Mouse (Mus musculus): Measurements from ENCODE around the gene Brd2. TPM values are rescaled to one million over a fixed set of nuclear protein-coding genes. Genes with fewer than 3 reads are reported as not detected.

Brd2 gene
- polyA plus RNA-seq, 1 experiment from 2014 or later: 74.9 TPM

DNA sequence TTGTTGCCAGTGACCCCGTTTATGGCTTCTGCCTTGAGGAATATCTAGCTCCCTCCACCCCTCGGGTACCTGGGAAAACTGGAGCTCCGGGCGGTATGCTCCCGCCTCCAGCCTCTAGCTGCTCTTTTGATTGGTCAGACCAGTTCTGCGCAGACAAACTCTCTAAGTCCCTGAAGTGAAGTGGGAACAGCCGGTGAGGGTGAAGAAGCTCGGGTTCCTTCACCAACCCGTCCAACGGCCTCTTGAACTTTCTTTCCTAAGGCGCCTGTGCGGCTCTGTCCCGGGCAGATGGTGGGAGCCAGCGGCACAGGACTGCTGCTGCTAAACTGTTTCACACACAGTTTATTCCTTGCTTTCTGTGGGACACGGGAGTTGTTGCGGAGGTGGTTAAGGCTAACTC lies 17.0 kb upstream of the Brd2 start:
- H3K4me2 ChIP-seq (ENCODE audit: low read length): peak overlapping the region; percentile 75
- H3K4me3 ChIP-seq (ENCODE audit: control insufficient read depth in 1 of 2, insufficient read depth in 1 of 2, low read depth in 1 of 2, low read length in 2 of 2): peak overlapping the region; percentile 39 to 45
- WGBS: under 1% methylated on average over 16 of the region's 16 CpGs
- H3K27ac ChIP-seq (replicated peaks in 1 of 2; ENCODE audit: control insufficient read depth in 1 of 2, insufficient read depth in 1 of 2, low read depth in 2 of 2, low read length in 2 of 2): no peak overlapping the region
- ATAC-seq (ENCODE audit: insufficient number of reproducible peaks, insufficient read depth, low FRiP score, low read depth): no peak
- H3K9ac ChIP-seq (ENCODE audit: low read length): peak overlapping the region; percentile 51
- H3K4me1 ChIP-seq (ENCODE audit: control insufficient read depth in 2 of 2, insufficient read depth in 2 of 2, low read length in 2 of 2): peaks cover 5 to 12% of the 10 kb centered on the region in 2 experiments; a peak in 2 of 4 replicates
- no peaks in the 10 kb centered on the region for H3K36me3 ChIP-seq (ENCODE audit: control insufficient read depth, insufficient read depth, low read length)
- peaks cover 39% of the 10 kb centered on the region for H3K27me3 ChIP-seq (ENCODE audit: control insufficient read depth, insufficient read depth, low read length)
- no peaks in the 10 kb centered on the region for H3K9me3 ChIP-seq (ENCODE audit: control insufficient read depth, low read length)

DNA sequence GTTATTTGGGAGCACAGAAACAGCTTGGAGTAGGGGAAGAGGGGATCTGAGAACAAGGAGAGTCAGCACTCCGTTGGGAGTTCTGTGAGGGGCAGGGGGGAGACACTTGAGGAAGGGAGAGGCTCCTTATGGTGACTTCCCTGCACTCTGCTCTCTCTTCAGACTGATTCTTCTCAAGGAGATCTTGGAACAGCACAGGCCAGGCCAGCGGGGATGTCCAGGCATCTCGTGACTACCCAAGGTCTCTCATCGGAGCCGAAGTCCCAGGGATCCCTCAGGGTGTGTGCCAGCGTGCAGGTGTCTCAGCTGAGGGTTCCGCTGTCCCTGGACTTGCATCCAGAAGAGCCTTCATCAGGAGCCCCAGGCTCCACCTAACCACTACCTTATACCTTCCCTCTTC lies 16.2 kb upstream of the Brd2 start:
- peaks cover 39% of the 10 kb centered on the region for H3K27me3 ChIP-seq (ENCODE audit: control insufficient read depth, insufficient read depth, low read length)
- 64% methylated on average over 7 of the region's 7 CpGs for WGBS
- H3K4me2 ChIP-seq (ENCODE audit: low read length): no peak overlapping the region
- no peak overlapping the region for H3K27ac ChIP-seq (replicated peaks in 1 of 2; ENCODE audit: control insufficient read depth in 1 of 2, insufficient read depth in 1 of 2, low read depth in 2 of 2, low read length in 2 of 2)
- H3K9ac ChIP-seq (ENCODE audit: low read length): no peak overlapping the region
- no peaks in the 10 kb centered on the region for H3K9me3 ChIP-seq (ENCODE audit: control insufficient read depth, low read length)
- H3K4me1 ChIP-seq (ENCODE audit: control insufficient read depth in 2 of 2, insufficient read depth in 2 of 2, low read length in 2 of 2): peaks cover 5 to 12% of the 10 kb centered on the region in 2 experiments; a peak in 2 of 4 replicates
- no peaks in the 10 kb centered on the region for H3K36me3 ChIP-seq (ENCODE audit: control insufficient read depth, insufficient read depth, low read length)
- no peak for ATAC-seq (ENCODE audit: insufficient number of reproducible peaks, insufficient read depth, low FRiP score, low read depth)
- H3K4me3 ChIP-seq (ENCODE audit: control insufficient read depth in 1 of 2, insufficient read depth in 1 of 2, low read depth in 1 of 2, low read length in 2 of 2): no peak overlapping the region

DNA sequence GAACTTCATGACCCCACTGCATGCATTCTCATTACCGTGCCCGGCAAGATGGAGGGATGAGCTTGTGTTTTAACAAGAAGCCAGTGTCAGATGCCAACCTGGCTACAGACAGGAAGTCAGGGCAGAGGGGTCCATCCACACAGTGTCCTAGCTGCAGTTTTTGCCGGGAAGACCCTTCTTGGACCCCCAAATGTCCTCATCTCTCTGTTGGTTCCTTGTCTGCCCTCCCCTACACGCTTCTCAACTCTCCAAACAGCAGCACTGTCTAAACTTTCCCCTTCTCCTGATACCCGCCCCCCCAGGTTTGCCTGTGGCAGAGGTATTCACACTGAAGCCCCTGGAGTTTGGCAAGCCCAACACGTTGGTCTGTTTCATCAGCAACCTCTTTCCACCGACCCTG lies 15.2 kb upstream of the Brd2 start:
- H3K27me3 ChIP-seq (ENCODE audit: control insufficient read depth, insufficient read depth, low read length): peaks cover 37% of the 10 kb centered on the region

DNA sequence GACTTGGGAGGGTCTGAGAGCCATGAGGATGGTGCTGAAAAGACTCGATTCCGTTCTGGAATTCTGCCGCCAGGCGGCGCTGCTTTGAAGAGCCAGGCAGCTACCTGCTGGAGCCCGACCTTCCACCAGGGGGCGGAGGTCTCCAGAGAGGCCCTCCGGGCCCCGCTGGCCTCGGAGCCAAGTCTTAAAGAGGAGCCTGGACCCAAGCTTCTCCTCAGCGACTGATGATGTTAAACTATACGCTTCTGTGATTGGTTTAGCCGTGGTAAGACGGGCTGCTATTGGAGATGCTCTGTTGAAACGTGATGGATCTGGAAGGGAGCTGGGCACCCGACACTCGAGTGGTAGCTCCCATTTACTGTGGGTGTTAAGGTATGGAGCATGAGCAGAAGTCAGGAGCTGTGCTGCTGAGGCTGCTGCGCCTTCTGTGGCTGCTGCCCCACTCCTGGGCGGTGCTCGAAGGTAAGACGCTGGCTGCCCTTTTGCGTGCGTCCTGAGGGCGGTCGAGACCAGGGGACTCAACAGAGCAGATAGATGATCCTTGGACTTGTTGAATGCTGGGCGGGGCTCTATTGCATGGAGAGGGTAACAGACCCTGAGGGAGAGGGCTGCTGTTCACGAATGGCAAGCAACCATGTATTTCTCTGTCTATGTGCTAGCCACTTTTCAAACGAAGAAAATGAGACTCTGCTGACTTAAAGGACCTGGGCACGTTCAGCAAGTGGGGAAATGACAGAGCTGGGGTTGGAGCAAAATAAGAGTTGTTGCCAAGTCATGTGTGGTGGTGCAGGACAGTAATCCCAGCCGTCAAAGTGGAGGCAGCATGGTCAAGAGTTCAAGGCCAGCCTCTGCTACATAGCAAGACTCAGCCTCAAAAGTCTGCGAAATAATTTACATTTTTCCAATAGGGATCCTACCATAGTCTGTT lies 13.1 kb upstream of the Brd2 start:
- Histone ChIP-seq H3K9me3 (ENCODE audit: control insufficient read depth, low read length) (no peaks in the 10 kb centered on the region), H3K4me3 (ENCODE audit: control insufficient read depth in 1 of 2, insufficient read depth in 1 of 2, low read depth in 1 of 2, low read length in 2 of 2) (peak overlapping the region; percentile 33 to 41), H3K27me3 (ENCODE audit: control insufficient read depth, insufficient read depth, low read length) (peaks cover 26% of the 10 kb centered on the region), H3K9ac (ENCODE audit: low read length) (no peak overlapping the region), H3K36me3 (ENCODE audit: control insufficient read depth, insufficient read depth, low read length) (no peaks in the 10 kb centered on the region), H3K4me1 (ENCODE audit: control insufficient read depth in 2 of 2, insufficient read depth in 2 of 2, low read length in 2 of 2) (peaks cover 5 to 12% of the 10 kb centered on the region in 2 experiments; a peak in 2 of 4 replicates), H3K27ac (replicated peaks in 1 of 2; ENCODE audit: control insufficient read depth in 1 of 2, insufficient read depth in 1 of 2, low read depth in 2 of 2, low read length in 2 of 2) (no peak overlapping the region), H3K4me2 (ENCODE audit: low read length) (peak overlapping the region; percentile 75)
- 6% methylated on average over 31 of the region's 31 CpGs for WGBS
- peak; percentile 94 for ATAC-seq (ENCODE audit: insufficient number of reproducible peaks, insufficient read depth, low FRiP score, low read depth)

More for the DNA sequence above, 15.2 kb upstream of the Brd2 start:
- Histone ChIP-seq H3K4me1 (ENCODE audit: control insufficient read depth in 2 of 2, insufficient read depth in 2 of 2, low read length in 2 of 2) (peaks cover 5 to 12% of the 10 kb centered on the region in 2 experiments; a peak in 2 of 4 replicates), H3K4me2 (ENCODE audit: low read length) (no peak overlapping the region), H3K36me3 (ENCODE audit: control insufficient read depth, insufficient read depth, low read length) (no peaks in the 10 kb centered on the region), H3K27ac (replicated peaks in 1 of 2; ENCODE audit: control insufficient read depth in 1 of 2, insufficient read depth in 1 of 2, low read depth in 2 of 2, low read length in 2 of 2) (no peak overlapping the region), H3K4me3 (ENCODE audit: control insufficient read depth in 1 of 2, insufficient read depth in 1 of 2, low read depth in 1 of 2, low read length in 2 of 2) (no peak overlapping the region), H3K9ac (ENCODE audit: low read length) (no peak overlapping the region), H3K9me3 (ENCODE audit: control insufficient read depth, low read length) (no peaks in the 10 kb centered on the region)
- no peak for ATAC-seq (ENCODE audit: insufficient number of reproducible peaks, insufficient read depth, low FRiP score, low read depth)
- WGBS: 61% methylated on average over 7 of the region's 7 CpGs

DNA sequence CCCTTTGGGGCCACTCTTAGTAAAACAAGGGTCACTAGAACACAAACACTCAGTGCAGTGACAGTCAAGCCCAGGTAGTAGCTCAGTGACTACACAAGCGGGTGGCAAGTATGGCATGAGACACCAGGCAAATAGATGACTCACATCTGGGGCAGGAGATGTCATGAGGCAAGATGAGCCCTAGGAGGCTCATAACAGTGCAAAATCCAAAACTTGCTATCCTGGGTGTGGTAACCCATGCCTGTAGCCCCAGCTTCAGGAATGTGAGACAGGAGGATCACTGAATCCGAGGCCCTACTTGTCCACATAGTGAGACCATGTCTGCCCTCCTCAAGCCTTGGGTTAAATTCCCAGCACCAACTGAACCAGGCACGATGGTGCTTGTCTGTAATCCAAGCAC lies 12.0 kb upstream of the Brd2 start:
- Histone ChIP-seq H3K27ac (replicated peaks in 1 of 2; ENCODE audit: control insufficient read depth in 1 of 2, insufficient read depth in 1 of 2, low read depth in 2 of 2, low read length in 2 of 2) (no peak overlapping the region), H3K27me3 (ENCODE audit: control insufficient read depth, insufficient read depth, low read length) (peaks cover 20% of the 10 kb centered on the region), H3K9ac (ENCODE audit: low read length) (no peak overlapping the region), H3K4me3 (ENCODE audit: control insufficient read depth in 1 of 2, insufficient read depth in 1 of 2, low read depth in 1 of 2, low read length in 2 of 2) (no peak overlapping the region), H3K36me3 (ENCODE audit: control insufficient read depth, insufficient read depth, low read length) (no peaks in the 10 kb centered on the region), H3K4me1 (ENCODE audit: control insufficient read depth in 2 of 2, insufficient read depth in 2 of 2, low read length in 2 of 2) (peaks cover 2 to 4% of the 10 kb centered on the region in 2 experiments; a peak in 1 of 4 replicates), H3K4me2 (ENCODE audit: low read length) (no peak overlapping the region), H3K9me3 (ENCODE audit: control insufficient read depth, low read length) (no peaks in the 10 kb centered on the region)
- 87% methylated on average over 3 of the region's 3 CpGs for WGBS
- ATAC-seq (ENCODE audit: insufficient number of reproducible peaks, insufficient read depth, low FRiP score, low read depth): no peak

DNA sequence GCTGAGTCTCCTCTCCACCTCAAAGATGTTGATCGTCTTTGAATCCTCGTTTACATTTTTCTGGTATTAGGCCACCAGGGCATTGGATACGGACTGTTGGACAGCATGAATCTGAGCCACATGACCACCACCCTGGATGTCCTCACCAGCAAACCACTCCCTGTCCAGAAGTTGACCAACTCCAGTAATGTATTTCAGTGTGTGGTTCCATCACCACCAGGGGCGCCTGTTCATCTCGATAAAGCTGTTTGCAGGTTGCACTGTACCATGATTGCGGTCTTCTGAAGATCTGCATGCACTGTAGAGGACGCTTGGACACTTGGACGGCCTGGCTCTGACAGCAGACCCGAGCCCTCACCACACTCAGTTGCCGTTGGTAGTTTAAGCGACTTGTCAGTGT lies 10.9 kb upstream of the Brd2 start:
- H3K36me3 ChIP-seq (ENCODE audit: control insufficient read depth, insufficient read depth, low read length): no peaks in the 10 kb centered on the region
- H3K27me3 ChIP-seq (ENCODE audit: control insufficient read depth, insufficient read depth, low read length): peaks cover 12% of the 10 kb centered on the region
- H3K4me1 ChIP-seq (ENCODE audit: control insufficient read depth in 2 of 2, insufficient read depth in 2 of 2, low read length in 2 of 2): peaks cover 2 to 12% of the 10 kb centered on the region in 2 experiments; a peak in 3 of 4 replicates
- H3K9ac ChIP-seq (ENCODE audit: low read length): no peak overlapping the region
- no peaks in the 10 kb centered on the region for H3K9me3 ChIP-seq (ENCODE audit: control insufficient read depth, low read length)
- 78% methylated on average over 11 of the region's 11 CpGs for WGBS
- ATAC-seq (ENCODE audit: insufficient number of reproducible peaks, insufficient read depth, low FRiP score, low read depth): no peak
- H3K4me3 ChIP-seq (ENCODE audit: control insufficient read depth in 1 of 2, insufficient read depth in 1 of 2, low read depth in 1 of 2, low read length in 2 of 2): no peak overlapping the region
- H3K4me2 ChIP-seq (ENCODE audit: low read length): no peak overlapping the region
- H3K27ac ChIP-seq (replicated peaks in 1 of 2; ENCODE audit: control insufficient read depth in 1 of 2, insufficient read depth in 1 of 2, low read depth in 2 of 2, low read length in 2 of 2): no peak overlapping the region

DNA sequence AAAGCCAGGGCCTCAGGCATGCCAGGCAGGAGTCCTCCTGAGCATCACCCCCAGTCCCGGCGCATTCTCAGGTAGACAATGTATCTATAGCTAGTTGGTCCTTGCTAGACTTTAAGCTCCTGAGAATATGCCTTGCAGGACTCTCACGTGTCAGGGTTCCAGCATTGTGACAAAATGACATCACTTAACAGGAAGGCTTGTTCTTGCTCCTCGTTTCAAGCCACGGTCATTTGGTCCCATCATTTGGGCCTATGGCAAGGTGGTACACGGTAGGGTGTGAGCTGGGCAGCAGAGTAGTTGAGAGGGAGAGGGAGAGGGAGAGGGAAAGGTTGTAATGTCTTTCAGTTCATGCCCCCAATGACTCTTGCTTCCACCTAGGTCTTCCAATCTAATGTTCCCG lies 9.5 kb upstream of the Brd2 start:
- WGBS: 80% methylated on average over 7 of the region's 7 CpGs

More for the DNA sequence above, 9.5 kb upstream of the Brd2 start:
- H3K4me3 ChIP-seq (ENCODE audit: control insufficient read depth in 1 of 2, insufficient read depth in 1 of 2, low read depth in 1 of 2, low read length in 2 of 2): no peak overlapping the region
- H3K9ac ChIP-seq (ENCODE audit: low read length): no peak overlapping the region
- no peak overlapping the region for H3K27ac ChIP-seq (replicated peaks in 1 of 2; ENCODE audit: control insufficient read depth in 1 of 2, insufficient read depth in 1 of 2, low read depth in 2 of 2, low read length in 2 of 2)
- no peaks in the 10 kb centered on the region for H3K36me3 ChIP-seq (ENCODE audit: control insufficient read depth, insufficient read depth, low read length)
- peaks cover 4 to 15% of the 10 kb centered on the region in 2 experiments; a peak in 3 of 4 replicates for H3K4me1 ChIP-seq (ENCODE audit: control insufficient read depth in 2 of 2, insufficient read depth in 2 of 2, low read length in 2 of 2)
- ATAC-seq (ENCODE audit: insufficient number of reproducible peaks, insufficient read depth, low FRiP score, low read depth): no peak
- no peak overlapping the region for H3K4me2 ChIP-seq (ENCODE audit: low read length)
- H3K27me3 ChIP-seq (ENCODE audit: control insufficient read depth, insufficient read depth, low read length): no peaks in the 10 kb centered on the region
- no peaks in the 10 kb centered on the region for H3K9me3 ChIP-seq (ENCODE audit: control insufficient read depth, low read length)
